Mouse (Mus musculus) midbrain, postnatal 0 days (tissue): ENCODE measurements around the gene Fam189b. TPM values are rescaled to one million over a fixed set of nuclear protein-coding genes. Genes with fewer than 3 reads are reported as not detected.

Source experiments
- ATAC-seq: fragments of 200-750 bp; cut with Nextera tagmentation; 2 replicates; pipeline ENCODE4 v1.8.0; 2017; ENCODE audit warnings: moderate number of reproducible peaks, mild to moderate bottlenecking, moderate TSS enrichment, moderate library complexity; ENCODE audit not compliant: low FRiP score
- DNase-seq: peaks from one replicate; pipeline ENCODE4 v3.0.0-alpha.2; 2015; ENCODE audit warnings: low spot score
- H3K27ac ChIP-seq: fragments of 300-500 bp; sonication (generic); 2 replicates; pipeline ENCODE4 v1.5.1; 2014; ENCODE audit warnings: low read depth, mild to moderate bottlenecking, low read length, mixed read lengths
- H3K27me3 ChIP-seq: fragments of 300-500 bp; sonication (generic); 2 replicates; pipeline ENCODE4 v1.6.1; 2014; ENCODE audit warnings: low read length, control low read depth, mixed read lengths; ENCODE audit not compliant: insufficient read depth
- H3K36me3 ChIP-seq: fragments of 300-500 bp; sonication (generic); 2 replicates; pipeline ENCODE4 v1.6.1; 2014; ENCODE audit warnings: low read length, control low read depth, mixed read lengths; ENCODE audit not compliant: insufficient read depth
- H3K4me1 ChIP-seq: fragments of 300-500 bp; sonication (generic); 2 replicates; pipeline ENCODE4 v1.6.1; 2014; ENCODE audit warnings: mild to moderate bottlenecking, control low read depth, antibody characterized with exemption, low read length, mixed read lengths; ENCODE audit not compliant: insufficient read depth
- H3K4me2 ChIP-seq: fragments of 300-500 bp; sonication (generic); 2 replicates; pipeline ENCODE4 v1.6.1; 2014; ENCODE audit warnings: low read depth, mild to moderate bottlenecking, low read length, mixed read lengths; ENCODE audit not compliant: poor library complexity, severe bottlenecking
- H3K4me3 ChIP-seq: fragments of 300-500 bp; sonication (generic); 2 replicates; pipeline ENCODE4 v1.5.1; 2014; ENCODE audit warnings: low read depth, mild to moderate bottlenecking, low read length, moderate library complexity
- H3K9ac ChIP-seq: fragments of 300-500 bp; sonication (generic); replicated peaks from 2 replicates; pipeline ENCODE4 v1.6.1; 2014; ENCODE audit warnings: mild to moderate bottlenecking, low read length, moderate library complexity, mixed read lengths; ENCODE audit not compliant: poor library complexity, severe bottlenecking
- H3K9me3 ChIP-seq: fragments of 300-500 bp; sonication (generic); 2 replicates; pipeline ENCODE4 v1.6.1; 2016; ENCODE audit warnings: low read length, control low read depth
- CTCF ChIP-seq: IDR thresholded peaks from 2 replicates; pipeline ENCODE4 v1.5.1; 2016; ENCODE audit warnings: antibody characterized with exemption, mild to moderate bottlenecking
- WGBS: fragments of 180-500 bp; shearing (Covaris S2); extraction: QIAGEN DNeasy Blood & Tissue Kit; methylation state at CpG from one replicate; pipeline ENCODE4 v1.1.7; 2014; 5-methylcytosine and 5-hydroxymethylcytosine counted together
- microRNA counts: library from miRNA; unstranded; fragments of <30 nt; microRNA quantifications from one replicate; lab custom pipeline; 2015
- microRNA-seq: library from miRNA; unstranded; fragments of <30 nt; microRNA quantifications from one replicate; pipeline ENCODE4, GENCODE M21; 2016; ENCODE audit warnings: borderline number of aligned reads
- polyA plus RNA-seq: library from polyadenylated mRNA; unstranded; fragments of >200 nt; fragmentation: Nextera tagmentation; extraction: Ambion mirVana; gene quantifications from 2 replicates; pipeline ENCODE4 v1.2.1, GENCODE M21; 2015
- total RNA-seq: library from RNA; depleted of rRNA; stranded (reverse); fragments of >200 nt; gene quantifications from 2 replicates; pipeline ENCODE4 v1.2.3, GENCODE M21; 2014; rRNA removed

Fam189b gene
- total and polyA plus RNA-seq, 2 experiments from 2014 or later, result 22.2 to 32.5 TPM

GRCm38 (mm10) chr3:89237682-89238081, 54.7 kb downstream of the Fam189b start:
- TF ChIP-seq CTCF, result no peak
- no peaks in the 10 kb centered on the region for H3K9me3 ChIP-seq
- no peaks in the 10 kb centered on the region for H3K27me3 ChIP-seq
- no peak for DNase-seq
- H3K27ac ChIP-seq, result no peak overlapping the region
- H3K4me2 ChIP-seq, result no peak overlapping the region
- H3K36me3 ChIP-seq, result peaks cover 92% of the 10 kb centered on the region
- H3K4me1 ChIP-seq, result no peaks in the 10 kb centered on the region
- WGBS, result 93% methylated on average over 21 of the region's 21 CpGs
- H3K4me3 ChIP-seq, result no peak overlapping the region
- ATAC-seq, result no peak
- H3K9ac ChIP-seq, result no peak overlapping the region

- ATAC-seq, result no peak
- 65% methylated on average over 10 of the region's 12 CpGs for WGBS
Observed at GRCm38 (mm10) chr3:89238494-89238893, 55.6 kb downstream of the Fam189b start.

More at GRCm38 (mm10) chr3:89238494-89238893, 55.6 kb downstream of the Fam189b start:
- peaks cover 84% of the 10 kb centered on the region for H3K36me3 ChIP-seq
- no peaks in the 10 kb centered on the region for H3K4me1 ChIP-seq
- H3K27ac ChIP-seq, result no peak overlapping the region
- no peak overlapping the region for H3K4me3 ChIP-seq
- no peaks in the 10 kb centered on the region for H3K27me3 ChIP-seq
- no peak overlapping the region for H3K4me2 ChIP-seq
- no peak for TF ChIP-seq CTCF
- no peaks in the 10 kb centered on the region for H3K9me3 ChIP-seq
- H3K9ac ChIP-seq, result no peak overlapping the region
- DNase-seq, result no peak

MicroRNAs encoded within 50 kb of the gene (microRNA counts, 519-probe panel; counts per million panel counts)
- 2,265 counts per million, percentile 66 among the panel's probes with 10 or more counts for microRNA mmu-miR-92b (lab: Ali Mortazavi, UCI)

Small RNAs within 50 kb of the gene (microRNA-seq; reads per million reads assigned to microRNA genes)
- gene Mir92b, result 2,489 reads per million, percentile 81 among the genes with 10 or more reads in this experiment

Other genes with a start within 250 kb of the Fam189b start
- 25.0 and 29.7 TPM in 2 replicates for gene Ash1l, start 232.5 kb upstream of the Fam189b start, total RNA-seq
- 12.2 and 15.8 TPM in 2 replicates for gene Ash1l, start 232.5 kb upstream of the Fam189b start, polyA plus RNA-seq
- gene Dap3, start 232.0 kb upstream of the Fam189b start, total RNA-seq, result 53.5 and 62.3 TPM in 2 replicates
- 108 and 111 TPM in 2 replicates for gene Dap3, start 232.0 kb upstream of the Fam189b start, polyA plus RNA-seq
- gene Rusc1, start 89.8 kb upstream of the Fam189b start, total RNA-seq, result 177 and 187 TPM in 2 replicates
- 103 and 107 TPM in 2 replicates for gene Rusc1, start 89.8 kb upstream of the Fam189b start, polyA plus RNA-seq
- not detected in 2 replicates for gene Gm43738, start 82.0 kb upstream of the Fam189b start, total RNA-seq
- gene Gm43738, start 82.0 kb upstream of the Fam189b start, polyA plus RNA-seq, result not detected in 2 replicates
- 382 and 401 TPM in 2 replicates for gene Fdps, start 81.2 kb upstream of the Fam189b start, total RNA-seq
- 407 and 423 TPM in 2 replicates for gene Fdps, start 81.2 kb upstream of the Fam189b start, polyA plus RNA-seq
- gene Pklr, start 47.0 kb upstream of the Fam189b start, total RNA-seq, result 0.47 TPM in 1 of 2 replicates, not detected in the other
- 0.05 and 0.10 TPM in 2 replicates for gene Pklr, start 47.0 kb upstream of the Fam189b start, polyA plus RNA-seq
- gene Hcn3, start 22.9 kb upstream of the Fam189b start, total RNA-seq, result 94.8 and 97.8 TPM in 2 replicates
- 44.8 and 46.7 TPM in 2 replicates for gene Hcn3, start 22.9 kb upstream of the Fam189b start, polyA plus RNA-seq
- gene Clk2, start 18.3 kb upstream of the Fam189b start, total RNA-seq, result 38.9 and 44.5 TPM in 2 replicates
- 12.1 and 12.6 TPM in 2 replicates for gene Clk2, start 18.3 kb upstream of the Fam189b start, polyA plus RNA-seq
- 71.1 and 84.8 TPM in 2 replicates for gene Scamp3, start 5.7 kb upstream of the Fam189b start, total RNA-seq
- gene Scamp3, start 5.7 kb upstream of the Fam189b start, polyA plus RNA-seq, result 151 and 158 TPM in 2 replicates
- 56.8 and 64.6 TPM in 2 replicates for gene Gba, start 19.8 kb downstream of the Fam189b start, total RNA-seq
- 46.1 and 48.3 TPM in 2 replicates for gene Gba, start 19.8 kb downstream of the Fam189b start, polyA plus RNA-seq
- 38.5 and 42.9 TPM in 2 replicates for gene Thbs3, start 32.0 kb downstream of the Fam189b start, total RNA-seq
- gene Thbs3, start 32.0 kb downstream of the Fam189b start, polyA plus RNA-seq, result 39.0 and 47.6 TPM in 2 replicates
- gene Mtx1, start 43.9 kb downstream of the Fam189b start, total RNA-seq, result 101 and 108 TPM in 2 replicates
- 176 and 189 TPM in 2 replicates for gene Mtx1, start 43.9 kb downstream of the Fam189b start, polyA plus RNA-seq
- 2.8 and 3.8 TPM in 2 replicates for gene Muc1, start 45.9 kb downstream of the Fam189b start, total RNA-seq
- gene Muc1, start 45.9 kb downstream of the Fam189b start, polyA plus RNA-seq, result 0.52 and 1.5 TPM in 2 replicates
- gene Krtcap2, start 62.8 kb downstream of the Fam189b start, total RNA-seq, result 74.7 and 93.9 TPM in 2 replicates
- gene Krtcap2, start 62.8 kb downstream of the Fam189b start, polyA plus RNA-seq, result 219 TPM in 2 replicates
- gene Trim46, start 63.2 kb downstream of the Fam189b start, total RNA-seq, result 112 and 124 TPM in 2 replicates
- 69.1 TPM in 2 replicates for gene Trim46, start 63.2 kb downstream of the Fam189b start, polyA plus RNA-seq
- 198 and 223 TPM in 2 replicates for gene Dpm3, start 76.2 kb downstream of the Fam189b start, total RNA-seq
- 69.4 and 81.1 TPM in 2 replicates for gene Dpm3, start 76.2 kb downstream of the Fam189b start, polyA plus RNA-seq
- 22.8 and 32.0 TPM in 2 replicates for gene Slc50a1, start 87.4 kb downstream of the Fam189b start, total RNA-seq
- 42.4 and 48.7 TPM in 2 replicates for gene Slc50a1, start 87.4 kb downstream of the Fam189b start, polyA plus RNA-seq
- gene Efna1, start 98.0 kb downstream of the Fam189b start, total RNA-seq, result 6.6 and 7.1 TPM in 2 replicates
- 8.9 and 9.4 TPM in 2 replicates for gene Efna1, start 98.0 kb downstream of the Fam189b start, polyA plus RNA-seq
- 93.5 and 115 TPM in 2 replicates for gene Efna3, start 139.8 kb downstream of the Fam189b start, total RNA-seq
- 52.3 and 58.4 TPM in 2 replicates for gene Efna3, start 139.8 kb downstream of the Fam189b start, polyA plus RNA-seq
- 3.0 and 7.9 TPM in 2 replicates for gene Efna4, start 154.9 kb downstream of the Fam189b start, total RNA-seq
- 2.5 and 3.5 TPM in 2 replicates for gene Efna4, start 154.9 kb downstream of the Fam189b start, polyA plus RNA-seq
- 63.4 and 88.8 TPM in 2 replicates for gene Adam15, start 166.9 kb downstream of the Fam189b start, total RNA-seq
- 73.6 and 79.4 TPM in 2 replicates for gene Adam15, start 166.9 kb downstream of the Fam189b start, polyA plus RNA-seq
- gene Dcst2, start 178.8 kb downstream of the Fam189b start, total RNA-seq, result not detected in 2 replicates
- 0.31 and 0.51 TPM in 2 replicates for gene Dcst2, start 178.8 kb downstream of the Fam189b start, polyA plus RNA-seq
- 0.05 TPM in 1 of 2 replicates, not detected in the other for gene Dcst1, start 182.1 kb downstream of the Fam189b start, total RNA-seq
- gene Dcst1, start 182.1 kb downstream of the Fam189b start, polyA plus RNA-seq, result 1.1 TPM in 2 replicates
- gene Zbtb7b, start 211.6 kb downstream of the Fam189b start, total RNA-seq, result 2.2 and 4.4 TPM in 2 replicates
- 0.53 and 0.88 TPM in 2 replicates for gene Zbtb7b, start 211.6 kb downstream of the Fam189b start, polyA plus RNA-seq
- 1.8 and 2.3 TPM in 2 replicates for gene Lenep, start 219.7 kb downstream of the Fam189b start, total RNA-seq
- 0.27 TPM in 1 of 2 replicates, not detected in the other for gene Lenep, start 219.7 kb downstream of the Fam189b start, polyA plus RNA-seq
- gene Flad1, start 228.7 kb downstream of the Fam189b start, total RNA-seq, result 32.0 and 34.1 TPM in 2 replicates
- 26.0 and 29.3 TPM in 2 replicates for gene Flad1, start 228.7 kb downstream of the Fam189b start, polyA plus RNA-seq
- gene Cks1b, start 235.2 kb downstream of the Fam189b start, total RNA-seq, result 22.4 and 29.2 TPM in 2 replicates
- 68.6 and 69.6 TPM in 2 replicates for gene Cks1b, start 235.2 kb downstream of the Fam189b start, polyA plus RNA-seq
- gene Shc1, start 235.3 kb downstream of the Fam189b start, total RNA-seq, result 21.7 and 24.9 TPM in 2 replicates
- 11.0 and 12.7 TPM in 2 replicates for gene Shc1, start 235.3 kb downstream of the Fam189b start, polyA plus RNA-seq
- gene Pygo2, start 247.1 kb downstream of the Fam189b start, total RNA-seq, result 77.8 and 91.3 TPM in 2 replicates
- gene Pygo2, start 247.1 kb downstream of the Fam189b start, polyA plus RNA-seq, result 38.5 and 40.4 TPM in 2 replicates